Mouse (Mus musculus): ENCODE results near the gene Ikzf5. TPM values are rescaled to one million over a fixed set of nuclear protein-coding genes. Genes with fewer than 3 reads are reported as not detected.

Ikzf5 gene
- total RNA-seq, 2 experiments from 2014 or later: 43.8 to 51.4 TPM

GRCm38 (mm10) chr7:131362269-131362614 lies 48.1 kb downstream of the Ikzf5 start:
- no peak for DNase-seq (ENCODE audit: low spot score in 2 of 2)

- no peak for DNase-seq (ENCODE audit: low spot score in 2 of 2)
These were observed 54.2 kb downstream of the Ikzf5 start for GRCm38 (mm10) chr7:131356105-131356504.

- DNase-seq (ENCODE audit: low spot score in 2 of 2): peak; percentile 3 to 5
These were observed 64.3 kb downstream of the Ikzf5 start for GRCm38 (mm10) chr7:131345856-131346541.

Other genes with a start within 250 kb of the Ikzf5 start
- not detected for gene 5430419D17Rik, start 236.1 kb downstream of the Ikzf5 start, total RNA-seq (2021)
- under 1 TPM; 0.17 to 0.28 TPM for gene Cuzd1, start 88.2 kb downstream of the Ikzf5 start, total RNA-seq (2021)
- not detected for gene Fam24b, start 81.0 kb downstream of the Ikzf5 start, total RNA-seq (2021)
- gene Fam24a, start 76.7 kb downstream of the Ikzf5 start, total RNA-seq (2021): not detected
- 10 to 100 TPM; 30.5 to 31.0 TPM for gene 2310057M21Rik, start 47.8 kb downstream of the Ikzf5 start, total RNA-seq (2021)
- 10 to 100 TPM; 42.2 to 51.4 TPM for gene Pstk, start 39.4 kb downstream of the Ikzf5 start, total RNA-seq (2021)
- 10 to 100 TPM; 68.2 to 70.0 TPM for gene Acadsb, start 80 bp upstream of the Ikzf5 start, total RNA-seq (2021)
- gene Hmx3, start 132.3 kb upstream of the Ikzf5 start, total RNA-seq (2021): not detected
- gene Hmx2, start 138.3 kb upstream of the Ikzf5 start, total RNA-seq (2021): not detected
- 10 to 100 TPM; 52.9 to 56.1 TPM for gene Bub3, start 149.7 kb upstream of the Ikzf5 start, total RNA-seq (2021)